Mouse (Mus musculus): ENCODE results near the gene Vps37c. TPM values are rescaled to one million over a fixed set of nuclear protein-coding genes. Genes with fewer than 3 reads are reported as not detected.

Vps37c gene
- total and polyA plus RNA-seq, 3 experiments = 8.1 to 11.9 TPM; not detected in 1

DNA sequence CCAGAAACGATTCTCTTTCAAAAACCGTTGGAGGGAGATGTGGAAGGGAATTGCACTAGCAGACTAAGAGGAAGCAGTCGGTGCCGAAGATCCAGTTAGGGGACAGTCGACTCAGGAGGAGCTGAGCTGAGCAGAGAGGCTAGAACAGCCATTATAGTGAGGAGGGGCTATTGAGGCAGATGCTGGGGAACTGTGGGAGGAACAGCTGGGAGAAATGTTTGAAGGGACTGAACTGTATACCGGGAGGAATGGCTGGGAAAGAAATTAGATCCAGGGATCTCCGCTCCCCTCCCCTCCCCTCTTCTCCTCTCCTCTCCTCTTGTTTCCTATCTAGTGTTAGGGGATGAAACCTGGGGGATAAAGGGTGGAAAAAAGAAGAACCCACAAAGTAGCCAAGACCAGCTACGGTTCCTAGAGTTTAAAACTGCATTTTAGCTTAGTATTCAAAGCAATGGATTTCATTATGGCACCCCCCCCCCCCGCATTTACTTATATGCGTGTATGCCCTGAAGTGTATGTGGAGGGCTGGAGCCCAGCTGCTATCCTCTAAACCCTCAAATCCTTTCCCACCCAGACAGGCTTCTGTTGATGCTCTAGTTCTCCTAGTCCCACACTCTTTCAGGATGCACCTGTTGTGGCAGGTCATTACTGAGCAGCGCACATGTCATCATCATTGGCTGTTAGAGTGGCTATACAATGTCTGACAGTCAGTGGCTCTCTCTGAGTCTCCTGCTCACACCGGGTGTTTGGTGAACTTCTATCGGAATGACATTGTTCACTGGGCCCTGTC lies 47.8 kb upstream of the Vps37c start:
- peak overlapping the region; percentile 57 for H3K27ac ChIP-seq (ENCODE audit: control insufficient read depth, low read depth, low read length)
- no peaks in the 10 kb centered on the region for H3K27me3 ChIP-seq (ENCODE audit: control insufficient read depth in 1 of 2, insufficient read depth in 2 of 2, low read length in 2 of 2)
- peaks cover 4 to 19% of the 10 kb centered on the region in 2 experiments; a peak in 3 of 4 replicates for H3K4me1 ChIP-seq (ENCODE audit: control insufficient read depth in 1 of 2, insufficient read depth in 2 of 2, low read length in 2 of 2)
- TF ChIP-seq TCF12 (IDR thresholded peaks at IDR 0.05; ENCODE audit: low read depth, low read length) = no peak
- TF ChIP-seq UBTF (IDR thresholded peaks at IDR 0.05; ENCODE audit: borderline replicate concordance, insufficient read depth, low read depth, low read length) = no peak
- TF ChIP-seq EP300 (IDR thresholded peaks at IDR 0.05; ENCODE audit: low read depth in 1 of 2, low read length in 2 of 2) = no peak
- no peak for TF ChIP-seq USF1 (IDR thresholded peaks at IDR 0.05; ENCODE audit: low read depth, low read length)
- no peak for TF ChIP-seq TBP (IDR thresholded peaks at IDR 0.05; ENCODE audit: low read depth, low read length)
- TF ChIP-seq RAD21 (IDR thresholded peaks at IDR 0.05; ENCODE audit: low read depth, low read length) = no peak
- no peak for TF ChIP-seq GATA1 (IDR thresholded peaks at IDR 0.05; ENCODE audit: low read depth, low read length)
- no peak for TF ChIP-seq ZMIZ1 (IDR thresholded peaks at IDR 0.05; ENCODE audit: low read depth, low read length)
- TF ChIP-seq TAL1 (IDR thresholded peaks at IDR 0.05; ENCODE audit: low read length) = no peak
- TF ChIP-seq JUND (IDR thresholded peaks at IDR 0.05; ENCODE audit: low read depth, low read length) = no peak
- TF ChIP-seq ZC3H11A (IDR thresholded peaks at IDR 0.05; ENCODE audit: low read depth, low read length) = no peak
- H3K9ac ChIP-seq (ENCODE audit: control insufficient read depth, low read depth, low read length, poor library complexity, severe bottlenecking) = peak overlapping the region; percentile 74
- no peak for DNase-seq (ENCODE audit: low read depth, low spot score)
- H3K4me3 ChIP-seq (ENCODE audit: control insufficient read depth in 1 of 2, insufficient read depth in 1 of 2, low read depth in 2 of 2, low read length in 2 of 2) = peak overlapping the region; percentile 45 to 49
- H3K9me3 ChIP-seq (replicated peaks; ENCODE audit: insufficient read depth, low read length) = no peaks in the 10 kb centered on the region
- H3K79me2 ChIP-seq (ENCODE audit: control insufficient read depth, insufficient read depth, low read length, poor library complexity) = no peaks in the 10 kb centered on the region
- H3K36me3 ChIP-seq (ENCODE audit: control insufficient read depth in 1 of 2, insufficient read depth in 2 of 2, low read length in 2 of 2) = peaks cover 0 to 11% of the 10 kb centered on the region in 2 experiments; a peak in 1 of 4 replicates

DNA sequence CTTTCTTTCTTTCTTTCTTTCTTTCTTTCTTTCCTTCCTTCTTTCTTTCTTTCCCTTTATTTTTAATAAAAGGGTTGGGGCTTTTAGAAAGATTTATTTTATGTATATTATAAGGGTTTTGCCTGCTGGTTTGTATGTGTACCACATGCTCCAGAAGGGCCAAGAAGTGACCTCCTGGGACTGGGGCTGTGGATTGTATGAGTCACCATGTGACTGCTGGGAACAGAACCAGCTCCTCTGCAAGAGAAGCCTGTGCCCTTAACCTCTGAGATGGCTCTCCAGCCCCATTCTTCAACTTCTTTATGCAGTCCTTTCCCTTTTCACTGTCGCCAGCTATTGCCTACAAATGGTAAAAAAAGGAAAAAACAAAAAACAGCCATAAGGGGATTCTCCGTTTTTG lies 42.9 kb upstream of the Vps37c start:
- Histone ChIP-seq H3K9me3 (replicated peaks; ENCODE audit: insufficient read depth, low read length) (no peaks in the 10 kb centered on the region), H3K36me3 (ENCODE audit: control insufficient read depth in 1 of 2, insufficient read depth in 2 of 2, low read length in 2 of 2) (peaks cover 0 to 3% of the 10 kb centered on the region in 2 experiments; a peak in 1 of 4 replicates), H3K27ac (ENCODE audit: control insufficient read depth, low read depth, low read length) (no peak overlapping the region), H3K4me1 (ENCODE audit: control insufficient read depth in 1 of 2, insufficient read depth in 2 of 2, low read length in 2 of 2) (peaks cover 0 to 1% of the 10 kb centered on the region in 2 experiments; a peak in 2 of 4 replicates), H3K79me2 (ENCODE audit: control insufficient read depth, insufficient read depth, low read length, poor library complexity) (no peaks in the 10 kb centered on the region), H3K27me3 (ENCODE audit: control insufficient read depth in 1 of 2, insufficient read depth in 2 of 2, low read length in 2 of 2) (no peaks in the 10 kb centered on the region), H3K9ac (ENCODE audit: control insufficient read depth, low read depth, low read length, poor library complexity, severe bottlenecking) (no peak overlapping the region), H3K4me3 (ENCODE audit: control insufficient read depth in 1 of 2, insufficient read depth in 1 of 2, low read depth in 2 of 2, low read length in 2 of 2) (no peak overlapping the region)
- no peak for DNase-seq (ENCODE audit: low read depth, low spot score)
- TF ChIP-seq HCFC1 (IDR thresholded peaks at IDR 0.05; ENCODE audit: low read depth, low read length) (no peak), TAL1 (IDR thresholded peaks at IDR 0.05; ENCODE audit: low read length) (no peak), POLR2AphosphoS5 (IDR thresholded peaks at IDR 0.05; ENCODE audit: borderline replicate concordance, low read depth, low read length) (no peak), MXI1 (IDR thresholded peaks at IDR 0.05; ENCODE audit: low read depth, low read length) (no peak), POLR2AphosphoS2 (IDR thresholded peaks at IDR 0.05; ENCODE audit: low read length) (no peak), ETS1 (IDR thresholded peaks at IDR 0.05; ENCODE audit: low read depth, low read length) (no peak), ZNF384 (IDR thresholded peaks at IDR 0.05; ENCODE audit: low read depth, low read length) (no peak), NELFE (IDR thresholded peaks at IDR 0.05; ENCODE audit: low read depth, low read length) (no peak), KAT2A (conservative IDR thresholded peaks at IDR 0.05; ENCODE audit: low read depth, low read length) (no peak), GABPA (IDR thresholded peaks at IDR 0.05; ENCODE audit: low read depth, low read length) (no peak), RCOR1 (IDR thresholded peaks at IDR 0.05; ENCODE audit: low read depth, low read length) (no peak)

All from MEL (cell line).